Mouse (Mus musculus): ENCODE results near the gene Olfr435.

DNA sequence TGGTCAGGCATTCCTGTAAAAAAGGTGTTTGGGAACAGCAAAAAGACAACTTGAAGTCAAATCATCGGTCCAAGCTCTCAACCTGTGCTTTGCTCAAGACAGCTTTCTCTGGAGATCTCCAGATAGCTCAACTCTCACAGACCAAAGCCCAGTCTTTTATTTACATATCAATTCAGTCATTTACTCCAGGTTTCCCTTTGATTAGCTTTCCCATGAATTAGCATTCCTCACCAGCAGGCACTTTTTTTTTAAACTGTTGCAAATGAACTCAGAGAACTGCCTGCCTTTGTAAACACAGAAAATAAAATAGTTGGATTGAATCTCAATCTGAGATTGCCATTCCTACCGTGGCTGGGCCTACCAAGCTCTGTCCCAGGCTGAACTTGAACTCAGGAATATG lies 8.4 kb downstream of the Olfr435 start:
- TF ChIP-seq CTCF (IDR thresholded peaks at IDR 0.05; ENCODE audit: low read depth), result no peak
- no peak for TF ChIP-seq EP300 (IDR thresholded peaks at IDR 0.05; ENCODE audit: low read depth)

Data from heart, postnatal 0 days (tissue).